Mouse (Mus musculus) forebrain, embryonic 15.5 days (tissue): Measurements from ENCODE around the gene Plxna4. TPM values are rescaled to one million over a fixed set of nuclear protein-coding genes. Genes with fewer than 3 reads are reported as not detected.

ENCODE experiments used
- ATAC-seq: fragments of 200-750 bp; cut with Nextera tagmentation; replicated peaks from 2 replicates; pipeline ENCODE4 v1.8.0; 2017; ENCODE audit warnings: mild to moderate bottlenecking, moderate TSS enrichment, moderate library complexity
- H3K27ac ChIP-seq: fragments of 300-500 bp; sonication (generic); replicated peaks from 2 replicates; pipeline ENCODE4 v1.5.1; 2015; ENCODE audit warnings: mild to moderate bottlenecking, inconsistent platforms
- H3K27me3 ChIP-seq: fragments of 300-500 bp; sonication (generic); 2 replicates; pipeline ENCODE4 v1.6.1; 2015; ENCODE audit warnings: inconsistent platforms
- H3K36me3 ChIP-seq: fragments of 300-500 bp; sonication (generic); 2 replicates; pipeline ENCODE4 v1.6.1; 2015; ENCODE audit warnings: mild to moderate bottlenecking, inconsistent platforms
- H3K4me1 ChIP-seq: fragments of 300-500 bp; sonication (generic); 2 replicates; pipeline ENCODE4 v1.6.1; 2015; ENCODE audit warnings: inconsistent platforms
- H3K4me2 ChIP-seq: fragments of 300-500 bp; sonication (generic); replicated peaks from 2 replicates; pipeline ENCODE4 v1.6.1; 2015; ENCODE audit warnings: mild to moderate bottlenecking, inconsistent platforms
- H3K4me3 ChIP-seq: fragments of 300-500 bp; sonication (generic); 2 replicates; pipeline ENCODE4 v1.5.1; 2015; ENCODE audit warnings: mild to moderate bottlenecking, inconsistent platforms
- H3K9ac ChIP-seq: fragments of 300-500 bp; sonication (generic); replicated peaks from 2 replicates; pipeline ENCODE4 v1.6.1; 2015; ENCODE audit warnings: mild to moderate bottlenecking, inconsistent platforms
- H3K9me3 ChIP-seq: fragments of 300-500 bp; sonication (generic); 2 replicates; pipeline ENCODE4 v1.6.1; 2016; ENCODE audit warnings: inconsistent platforms
- WGBS: fragments of 180-500 bp; shearing (Covaris S2); methylation state at CpG from one replicate; pipeline ENCODE4 v1.1.7; 2015; ENCODE audit warnings: mixed read lengths; 5-methylcytosine and 5-hydroxymethylcytosine counted together
- polyA plus RNA-seq: library from polyadenylated mRNA; unstranded; fragments of >200 nt; fragmentation: Nextera tagmentation; extraction: Ambion mirVana; gene quantifications from 2 replicates; pipeline ENCODE4 v1.2.1, GENCODE M21; 2015

Plxna4 gene
- 28.7 and 29.6 TPM in 2 replicates for polyA plus RNA-seq

- Histone ChIP-seq H3K4me3 (peak within 1 kb of the TSS; percentile 92), H3K36me3 (no peaks in the 10 kb centered on the region), H3K9ac (peak within 1 kb of the TSS; percentile 94), H3K4me1 (peaks cover 33% of the 10 kb centered on the region), H3K27ac (peak within 1 kb of the TSS; percentile 91), H3K9me3 (no peaks in the 10 kb centered on the region), H3K4me2 (peak within 1 kb of the TSS; percentile 92), H3K27me3 (0 out of 2 replicates have a peak, but pooled peaks cover 3% of the 10 kb centered on the region)
- WGBS: 1% methylated on average over 26 of the region's 55 CpGs
- ATAC-seq: peak; percentile 65
These were observed at the start of gene Plxna4 for GRCm38 (mm10) chr6:32588056-32588671. Gene Plxna4 (minus strand): TSS chr6:32588192.

- H3K4me2 ChIP-seq: no peak overlapping the region
- H3K9me3 ChIP-seq: no peaks in the 10 kb centered on the region
- WGBS: 74% methylated on average over 6 of the region's 6 CpGs
- H3K4me3 ChIP-seq: no peak overlapping the region
- no peaks in the 10 kb centered on the region for H3K27me3 ChIP-seq
- H3K36me3 ChIP-seq: no peaks in the 10 kb centered on the region
- H3K9ac ChIP-seq: no peak overlapping the region
- H3K4me1 ChIP-seq: no peaks in the 10 kb centered on the region
- no peak for ATAC-seq
- no peak overlapping the region for H3K27ac ChIP-seq
These were observed 49.7 kb upstream of the Plxna4 start for GRCm38 (mm10) chr6:32637568-32638183.

- ATAC-seq: no peak
These were observed 22.7 kb upstream of the Plxna4 start for GRCm38 (mm10) chr6:32610712-32611111.

GRCm38 (mm10) chr6:32606787-32607186 is 18.8 kb upstream of the Plxna4 start:
- no peak overlapping the region for H3K4me3 ChIP-seq
- H3K9ac ChIP-seq: no peak overlapping the region
- no peaks in the 10 kb centered on the region for H3K9me3 ChIP-seq
- H3K4me1 ChIP-seq: no peaks in the 10 kb centered on the region
- H3K36me3 ChIP-seq: no peaks in the 10 kb centered on the region
- ATAC-seq: no peak
- 79% methylated on average over 3 of the region's 3 CpGs for WGBS
- H3K4me2 ChIP-seq: no peak overlapping the region
- no peak overlapping the region for H3K27ac ChIP-seq
- H3K27me3 ChIP-seq: no peaks in the 10 kb centered on the region

More at GRCm38 (mm10) chr6:32610712-32611111, 22.7 kb upstream of the Plxna4 start:
- no peak overlapping the region for H3K4me3 ChIP-seq
- no peaks in the 10 kb centered on the region for H3K36me3 ChIP-seq
- no peaks in the 10 kb centered on the region for H3K4me1 ChIP-seq
- no peak overlapping the region for H3K4me2 ChIP-seq
- H3K9ac ChIP-seq: no peak overlapping the region
- no peaks in the 10 kb centered on the region for H3K27me3 ChIP-seq
- no peaks in the 10 kb centered on the region for H3K9me3 ChIP-seq
- no peak overlapping the region for H3K27ac ChIP-seq

GRCm38 (mm10) chr6:32605581-32605980 is 17.6 kb upstream of the Plxna4 start:
- 24% methylated on average over 3 of the region's 3 CpGs for WGBS
- Histone ChIP-seq H3K9me3 (no peaks in the 10 kb centered on the region), H3K4me3 (no peak overlapping the region), H3K27ac (no peak overlapping the region), H3K27me3 (no peaks in the 10 kb centered on the region), H3K36me3 (no peaks in the 10 kb centered on the region), H3K9ac (no peak overlapping the region), H3K4me2 (no peak overlapping the region), H3K4me1 (no peaks in the 10 kb centered on the region)
- no peak for ATAC-seq

- H3K4me2 ChIP-seq: no peak overlapping the region
- H3K4me3 ChIP-seq: no peak overlapping the region
- no peaks in the 10 kb centered on the region for H3K4me1 ChIP-seq
- no peak overlapping the region for H3K27ac ChIP-seq
- 90% methylated on average over 4 of the region's 4 CpGs for WGBS
- H3K27me3 ChIP-seq: no peaks in the 10 kb centered on the region
- H3K36me3 ChIP-seq: no peaks in the 10 kb centered on the region
- ATAC-seq: no peak
- no peaks in the 10 kb centered on the region for H3K9me3 ChIP-seq
- no peak overlapping the region for H3K9ac ChIP-seq
These were observed 16.9 kb upstream of the Plxna4 start for GRCm38 (mm10) chr6:32604901-32605300.

GRCm38 (mm10) chr6:32602130-32602529 is 14.1 kb upstream of the Plxna4 start:
- H3K9me3 ChIP-seq: no peaks in the 10 kb centered on the region
- no peak overlapping the region for H3K4me3 ChIP-seq
- H3K27ac ChIP-seq: no peak overlapping the region
- no peak for ATAC-seq
- no peaks in the 10 kb centered on the region for H3K27me3 ChIP-seq
- H3K9ac ChIP-seq: no peak overlapping the region
- H3K36me3 ChIP-seq: no peaks in the 10 kb centered on the region
- H3K4me2 ChIP-seq: no peak overlapping the region
- WGBS: 89% methylated on average over 2 of the region's 2 CpGs
- no peaks in the 10 kb centered on the region for H3K4me1 ChIP-seq

- no peaks in the 10 kb centered on the region for H3K36me3 ChIP-seq
- no peaks in the 10 kb centered on the region for H3K9me3 ChIP-seq
- H3K9ac ChIP-seq: no peak overlapping the region
- no peaks in the 10 kb centered on the region for H3K4me1 ChIP-seq
- no peaks in the 10 kb centered on the region for H3K27me3 ChIP-seq
- no peak overlapping the region for H3K4me2 ChIP-seq
- ATAC-seq: no peak
- WGBS: 62% methylated on average over 2 of the region's 2 CpGs
- H3K27ac ChIP-seq: no peak overlapping the region
- no peak overlapping the region for H3K4me3 ChIP-seq
These were observed 13.3 kb upstream of the Plxna4 start for GRCm38 (mm10) chr6:32601306-32601705.

- no peak for ATAC-seq
- Histone ChIP-seq H3K36me3 (no peaks in the 10 kb centered on the region), H3K4me2 (no peak overlapping the region), H3K27ac (no peak overlapping the region), H3K4me1 (no peaks in the 10 kb centered on the region), H3K27me3 (no peaks in the 10 kb centered on the region), H3K9me3 (no peaks in the 10 kb centered on the region), H3K4me3 (no peak overlapping the region), H3K9ac (no peak overlapping the region)
- WGBS: 48% methylated on average over 3 of the region's 3 CpGs
These were observed 7.6 kb upstream of the Plxna4 start for GRCm38 (mm10) chr6:32595591-32595990.

- H3K9me3 ChIP-seq: no peaks in the 10 kb centered on the region
- no peaks in the 10 kb centered on the region for H3K36me3 ChIP-seq
- H3K9ac ChIP-seq: no peak overlapping the region
- H3K27ac ChIP-seq: no peak overlapping the region
- H3K4me3 ChIP-seq: no peak overlapping the region
- ATAC-seq: no peak
- H3K4me2 ChIP-seq: no peak overlapping the region
- peaks cover 9% of the 10 kb centered on the region for H3K4me1 ChIP-seq
- H3K27me3 ChIP-seq: 0 out of 2 replicates have a peak, but pooled peaks cover 3% of the 10 kb centered on the region
- 43% methylated on average over 13 of the region's 13 CpGs for WGBS
These were observed 3.2 kb upstream of the Plxna4 start for GRCm38 (mm10) chr6:32590979-32591758.

- H3K36me3 ChIP-seq: no peaks in the 10 kb centered on the region
- 0 out of 2 replicates have a peak, but pooled peaks cover 3% of the 10 kb centered on the region for H3K27me3 ChIP-seq
- H3K4me2 ChIP-seq: no peak overlapping the region
- no peaks in the 10 kb centered on the region for H3K9me3 ChIP-seq
- no peak for ATAC-seq
- no peak overlapping the region for H3K4me3 ChIP-seq
- 77% methylated on average over 4 of the region's 4 CpGs for WGBS
- no peak overlapping the region for H3K9ac ChIP-seq
- no peak overlapping the region for H3K27ac ChIP-seq
- H3K4me1 ChIP-seq: peaks cover 21% of the 10 kb centered on the region
These were observed 1.6 kb upstream of the Plxna4 start for GRCm38 (mm10) chr6:32589632-32590031.
